Mouse (Mus musculus): Measurements from ENCODE around the gene Pms2. TPM values are rescaled to one million over a fixed set of nuclear protein-coding genes. Genes with fewer than 3 reads are reported as not detected.

Pms2 gene
- polyA plus RNA-seq, 1 experiment, result 3.4 TPM

- Histone ChIP-seq H3K4me3 (replicated peaks; ENCODE audit: extremely low read depth, low read depth, low read length) (no peak overlapping the region), H3K4me1 (ENCODE audit: control insufficient read depth, insufficient read depth, low read length) (no peaks in the 10 kb centered on the region)
- TF ChIP-seq CTCF (IDR thresholded peaks at IDR 0.05; ENCODE audit: insufficient read depth, low read length) (no peak), POLR2A (IDR thresholded peaks at IDR 0.05; ENCODE audit: borderline replicate concordance, extremely low read depth, low read depth, low read length) (no peak)
- 84% methylated on average over 6 of the region's 6 CpGs for WGBS
- no peak for DNase-seq
These were observed 22.3 kb downstream of the Pms2 start for GRCm38 (mm10) chr5:143931863-143932580.

- WGBS, result 25% methylated on average over 8 of the region's 8 CpGs
These were observed 23.1 kb downstream of the Pms2 start, which contains the start of gene Rsph10b for GRCm38 (mm10) chr5:143932831-143933230. Rsph10b (plus strand) TSS chr5:143933035.

GRCm38 (mm10) chr5:143933414-143933813 lies 23.6 kb downstream of the Pms2 start:
- TF ChIP-seq CTCF (IDR thresholded peaks at IDR 0.05; ENCODE audit: insufficient read depth, low read length), result no peak
- TF ChIP-seq POLR2A (IDR thresholded peaks at IDR 0.05; ENCODE audit: borderline replicate concordance, extremely low read depth, low read depth, low read length), result no peak
- WGBS, result 81% methylated on average over 11 of the region's 11 CpGs
- Histone ChIP-seq H3K4me3 (replicated peaks; ENCODE audit: extremely low read depth, low read depth, low read length) (no peak overlapping the region), H3K4me1 (ENCODE audit: control insufficient read depth, insufficient read depth, low read length) (no peaks in the 10 kb centered on the region)
- no peak for DNase-seq

More at GRCm38 (mm10) chr5:143932831-143933230, 23.1 kb downstream of the Pms2 start, which contains the start of gene Rsph10b:
- DNase-seq, result peak; percentile 43
- no peak within 1 kb of the TSS for H3K4me3 ChIP-seq (replicated peaks; ENCODE audit: extremely low read depth, low read depth, low read length)
- TF ChIP-seq POLR2A (IDR thresholded peaks at IDR 0.05; ENCODE audit: borderline replicate concordance, extremely low read depth, low read depth, low read length), result no peak
- TF ChIP-seq CTCF (IDR thresholded peaks at IDR 0.05; ENCODE audit: insufficient read depth, low read length), result no peak
- no peaks in the 10 kb centered on the region for H3K4me1 ChIP-seq (ENCODE audit: control insufficient read depth, insufficient read depth, low read length)

- no peaks in the 10 kb centered on the region for H3K4me1 ChIP-seq (ENCODE audit: control insufficient read depth, insufficient read depth, low read length)
- TF ChIP-seq POLR2A (IDR thresholded peaks at IDR 0.05; ENCODE audit: borderline replicate concordance, extremely low read depth, low read depth, low read length), result no peak
- no peak for TF ChIP-seq CTCF (IDR thresholded peaks at IDR 0.05; ENCODE audit: insufficient read depth, low read length)
- DNase-seq, result no peak
- WGBS, result 76% methylated on average over 1 of the region's 1 CpGs
- H3K4me3 ChIP-seq (replicated peaks; ENCODE audit: extremely low read depth, low read depth, low read length), result no peak overlapping the region
These were observed 24.1 kb downstream of the Pms2 start for GRCm38 (mm10) chr5:143933875-143934274.

GRCm38 (mm10) chr5:143936156-143936555 lies 26.4 kb downstream of the Pms2 start:
- Histone ChIP-seq H3K4me1 (ENCODE audit: control insufficient read depth, insufficient read depth, low read length) (no peaks in the 10 kb centered on the region), H3K4me3 (replicated peaks; ENCODE audit: extremely low read depth, low read depth, low read length) (no peak overlapping the region)
- no peak for DNase-seq
- WGBS, result 89% methylated on average over 9 of the region's 9 CpGs
- no peak for TF ChIP-seq CTCF (IDR thresholded peaks at IDR 0.05; ENCODE audit: insufficient read depth, low read length)
- TF ChIP-seq POLR2A (IDR thresholded peaks at IDR 0.05; ENCODE audit: borderline replicate concordance, extremely low read depth, low read depth, low read length), result no peak

- Histone ChIP-seq H3K4me3 (replicated peaks; ENCODE audit: extremely low read depth, low read depth, low read length) (no peak overlapping the region), H3K4me1 (ENCODE audit: control insufficient read depth, insufficient read depth, low read length) (no peaks in the 10 kb centered on the region)
- 16% methylated on average over 10 of the region's 10 CpGs for WGBS
- TF ChIP-seq CTCF (IDR thresholded peaks at IDR 0.05; ENCODE audit: insufficient read depth, low read length) (no peak), POLR2A (IDR thresholded peaks at IDR 0.05; ENCODE audit: borderline replicate concordance, extremely low read depth, low read depth, low read length) (no peak)
- no peak for DNase-seq
These were observed 31.8 kb downstream of the Pms2 start for GRCm38 (mm10) chr5:143941588-143941987.

- no peak overlapping the region for H3K4me3 ChIP-seq (replicated peaks; ENCODE audit: extremely low read depth, low read depth, low read length)
- no peaks in the 10 kb centered on the region for H3K4me1 ChIP-seq (ENCODE audit: control insufficient read depth, insufficient read depth, low read length)
- 81% methylated on average over 14 of the region's 14 CpGs for WGBS
- TF ChIP-seq POLR2A (IDR thresholded peaks at IDR 0.05; ENCODE audit: borderline replicate concordance, extremely low read depth, low read depth, low read length), result no peak
- TF ChIP-seq CTCF (IDR thresholded peaks at IDR 0.05; ENCODE audit: insufficient read depth, low read length), result no peak
- no peak for DNase-seq
These were observed 33.7 kb downstream of the Pms2 start for GRCm38 (mm10) chr5:143943231-143944125.

- no peak for TF ChIP-seq POLR2A (IDR thresholded peaks at IDR 0.05; ENCODE audit: borderline replicate concordance, extremely low read depth, low read depth, low read length)
- TF ChIP-seq CTCF (IDR thresholded peaks at IDR 0.05; ENCODE audit: insufficient read depth, low read length), result no peak
- no peak for DNase-seq
- WGBS, result 88% methylated on average over 12 of the region's 12 CpGs
- H3K4me3 ChIP-seq (replicated peaks; ENCODE audit: extremely low read depth, low read depth, low read length), result no peak overlapping the region
- H3K4me1 ChIP-seq (ENCODE audit: control insufficient read depth, insufficient read depth, low read length), result no peaks in the 10 kb centered on the region
These were observed 38.6 kb downstream of the Pms2 start for GRCm38 (mm10) chr5:143948361-143948760.

GRCm38 (mm10) chr5:143950016-143950415 lies 40.3 kb downstream of the Pms2 start:
- no peak for DNase-seq
- WGBS, result 50% methylated on average over 5 of the region's 5 CpGs
- TF ChIP-seq POLR2A (IDR thresholded peaks at IDR 0.05; ENCODE audit: borderline replicate concordance, extremely low read depth, low read depth, low read length), result no peak
- TF ChIP-seq CTCF (IDR thresholded peaks at IDR 0.05; ENCODE audit: insufficient read depth, low read length), result no peak
- Histone ChIP-seq H3K4me3 (replicated peaks; ENCODE audit: extremely low read depth, low read depth, low read length) (no peak overlapping the region), H3K4me1 (ENCODE audit: control insufficient read depth, insufficient read depth, low read length) (no peaks in the 10 kb centered on the region)
